Comparison of ENCODE assay signal across 9 mouse cellular contexts in genomic region chr11:3833544-3834420, GRCm38 (mm10). TPM values are rescaled to one million over a fixed set of nuclear protein-coding genes. Genes with fewer than 3 reads are reported as not detected.
DNase-seq lines count a peak whose midpoint lies in the region; ATAC-seq and TF ChIP-seq lines count a peak whose summit lies in the region.
"Had no signal": no experiment of that assay in that cellular context is flagged by ENCODE, and none has a peak within 500 bp of the region (broad histone marks: within the 10 kb centered on the region; RNA-seq: fewer than 3 reads in every experiment).

No protein-coding gene starts in this region.

- TF ChIP-seq EP300 in stomach, postnatal 0 days (optimal IDR thresholded peaks at IDR 0.05) = no peak

- no peak for ATAC-seq in heart, embryonic 16.5 days (replicated peaks; ENCODE audit: extremely low read depth, insufficient read depth, low FRiP score)
- ATAC-seq in hindbrain, embryonic 16.5 days = peak; percentile 68
- peak; percentile 24 for ATAC-seq in stomach, postnatal 0 days (ENCODE audit: low FRiP score, low TSS enrichment)
- no peak for ATAC-seq in activated CD4-positive, CD25-positive, alpha-beta regulatory T cell, adult 4 months

- H3K36me3 ChIP-seq in heart, embryonic 16.5 days (ENCODE audit: control insufficient read depth, insufficient read depth) = no peaks in the 10 kb centered on the region
- no peaks in the 10 kb centered on the region for H3K36me3 ChIP-seq in hindbrain, embryonic 16.5 days (ENCODE audit: control insufficient read depth, insufficient read depth, low read length)
- no peaks in the 10 kb centered on the region for H3K36me3 ChIP-seq in stomach, postnatal 0 days (ENCODE audit: control insufficient read depth, insufficient read depth, low read length)

- no peak overlapping the region for H3K4me3 ChIP-seq in heart, embryonic 16.5 days (ENCODE audit: low read length)
- no peak overlapping the region for H3K4me3 ChIP-seq in hindbrain, embryonic 16.5 days (ENCODE audit: low read length)
- H3K4me3 ChIP-seq in stomach, postnatal 0 days (ENCODE audit: low read depth, low read length) = no peak overlapping the region

- no peak for DNase-seq in heart, adult 8-10 months (ENCODE audit: low spot score)
- peak; percentile 64 for DNase-seq in right cerebral cortex, adult 18-20 months
- no peak for DNase-seq in right cerebral cortex, postnatal 4 days
- no peak for DNase-seq in stomach, postnatal 0 days (ENCODE audit: low spot score)
- no peak for DNase-seq in c-Kit-positive CD71-positive TER-119-positive erythroid progenitor cells, embryonic 14.5 days (ENCODE audit: low spot score)
- DNase-seq: right cerebral cortex, postnatal 14 days had no signal

- 37% methylated on average over 21 of the region's 21 CpGs for WGBS in heart, embryonic 16.5 days
- WGBS in hindbrain, embryonic 16.5 days = 38% methylated on average over 21 of the region's 21 CpGs
- WGBS in stomach, postnatal 0 days = 44% methylated on average over 21 of the region's 21 CpGs

- no peak for TF ChIP-seq CTCF in stomach, postnatal 0 days (IDR thresholded peaks at IDR 0.05; ENCODE audit: low read depth)

- no peak overlapping the region for H3K9ac ChIP-seq in heart, embryonic 16.5 days (ENCODE audit: low read length)
- 0 out of 2 replicates have a peak overlapping the region, but pooled peaks have one; percentile 19 for H3K9ac ChIP-seq in hindbrain, embryonic 16.5 days (ENCODE audit: low read depth, low read length)
- H3K9ac ChIP-seq in stomach, postnatal 0 days (ENCODE audit: low read length) = no peak overlapping the region

- 0 out of 2 replicates have a peak overlapping the region, but pooled peaks have one; percentile 14 for H3K4me2 ChIP-seq in heart, embryonic 16.5 days (ENCODE audit: low read depth, low read length)
- no peak overlapping the region; the same call in 1 of the 2 replicates for H3K4me2 ChIP-seq in hindbrain, embryonic 16.5 days (ENCODE audit: low read length)
- H3K4me2 ChIP-seq in stomach, postnatal 0 days (replicated peaks; ENCODE audit: low read depth) = 0 out of 2 replicates have a peak overlapping the region, but pooled peaks have one; percentile 11

- H3K27ac ChIP-seq in heart, embryonic 16.5 days (ENCODE audit: low read length) = no peak overlapping the region
- H3K27ac ChIP-seq in hindbrain, embryonic 16.5 days (ENCODE audit: low read depth, low read length) = peak overlapping the region; percentile 65
- H3K27ac ChIP-seq in stomach, postnatal 0 days (replicated peaks) = no peak overlapping the region

- H3K4me1 ChIP-seq in heart, embryonic 16.5 days (ENCODE audit: control insufficient read depth, insufficient read depth, low read length) = no peaks in the 10 kb centered on the region
- no peaks in the 10 kb centered on the region; the same call in 1 of the 2 replicates for H3K4me1 ChIP-seq in hindbrain, embryonic 16.5 days (ENCODE audit: control insufficient read depth, insufficient read depth, low read depth, low read length)
- H3K4me1 ChIP-seq in stomach, postnatal 0 days (replicated peaks; ENCODE audit: control insufficient read depth, insufficient read depth) = no peaks in the 10 kb centered on the region

- H3K9me3 ChIP-seq in heart, embryonic 16.5 days (replicated peaks; ENCODE audit: control insufficient read depth, low read length) = no peaks in the 10 kb centered on the region
- no peaks in the 10 kb centered on the region for H3K9me3 ChIP-seq in hindbrain, embryonic 16.5 days (ENCODE audit: control insufficient read depth, low read length)
- no peaks in the 10 kb centered on the region for H3K9me3 ChIP-seq in stomach, postnatal 0 days (ENCODE audit: control insufficient read depth, low read length)

- no peaks in the 10 kb centered on the region for H3K27me3 ChIP-seq in heart, embryonic 16.5 days (ENCODE audit: control insufficient read depth, insufficient read depth, low read length)
- H3K27me3 ChIP-seq in hindbrain, embryonic 16.5 days (replicated peaks; ENCODE audit: control insufficient read depth, insufficient read depth, low read length) = no peaks in the 10 kb centered on the region
- no peaks in the 10 kb centered on the region for H3K27me3 ChIP-seq in stomach, postnatal 0 days (ENCODE audit: control insufficient read depth, insufficient read depth, low read length)

RNA-seq across cellular contexts. Expression of gene Osbp2, which starts 29.9 kb away (rescaled TPM):
- polyA plus RNA-seq in heart, embryonic 16.5 days (2015; fragmentation: Nextera tagmentation; extraction: Ambion mirVana) = 1.3 and 1.6 TPM in 2 replicates
- 10 to 100 TPM; 17.0 to 22.2 (median 20.1) TPM for total RNA-seq in heart, adult 8-10 months (2022)
- 34.8 and 36.2 TPM in 2 replicates for polyA plus RNA-seq in hindbrain, embryonic 16.5 days (2015; fragmentation: Nextera tagmentation; extraction: Ambion mirVana)
- polyA plus RNA-seq in stomach, postnatal 0 days (2015; fragmentation: Nextera tagmentation; extraction: Ambion mirVana) = 0.42 and 0.69 TPM in 2 replicates
- not detected for polyA plus RNA-seq in activated CD4-positive, CD25-positive, alpha-beta regulatory T cell, adult 4 months (2017; shearing (Covaris generic))

Comparison
In these comparisons a context has a peak if more than half of its experiments do, and no peak if none do; other contexts are left out.
1. ATAC-seq: peak in hindbrain, embryonic 16.5 days (single experiment) and stomach, postnatal 0 days (single experiment); none in heart, embryonic 16.5 days (single experiment) and activated CD4-positive, CD25-positive, alpha-beta regulatory T cell, adult 4 months (single experiment).
2. RNA of gene Osbp2, which starts 29.9 kb away (polyA plus RNA-seq): 34.8 to 36.2 TPM in hindbrain, embryonic 16.5 days; 1.3 to 1.6 TPM in heart, embryonic 16.5 days, 0.42 to 0.69 TPM in stomach, postnatal 0 days and not detected in activated CD4-positive, CD25-positive, alpha-beta regulatory T cell, adult 4 months; every median in the first group is over 10 times any median in the second.